Mouse (Mus musculus) midbrain, embryonic 10.5 days (tissue): ENCODE results near the gene St3gal3. TPM values are rescaled to one million over a fixed set of nuclear protein-coding genes. Genes with fewer than 3 reads are reported as not detected.
A peak's percentile ranks its signal among the peaks of the same experiment; 100 is the strongest.

ENCODE experiments used
- DNase-seq: peaks from one replicate; pipeline ENCODE4 v3.0.0-alpha.2; 2017; ENCODE audit warnings: low spot score
- H3K27ac ChIP-seq: fragments of 300-500 bp; sonication (generic); replicated peaks from 2 replicates; pipeline ENCODE4 v1.5.1; 2016; ENCODE audit warnings: mild to moderate bottlenecking
- H3K27me3 ChIP-seq: fragments of 300-500 bp; sonication (generic); 2 replicates; pipeline ENCODE4 v1.6.1; 2016; ENCODE audit warnings: low read depth, mild to moderate bottlenecking; ENCODE audit not compliant: poor library complexity, severe bottlenecking
- H3K36me3 ChIP-seq: fragments of 300-500 bp; sonication (generic); 2 replicates; pipeline ENCODE4 v1.6.1; 2016; ENCODE audit warnings: mild to moderate bottlenecking, moderate library complexity
- H3K4me1 ChIP-seq: fragments of 300-500 bp; sonication (generic); 2 replicates; pipeline ENCODE4 v1.6.1; 2016
- H3K4me3 ChIP-seq: fragments of 300-500 bp; sonication (generic); 2 replicates; pipeline ENCODE4 v1.5.1; 2016; ENCODE audit warnings: mild to moderate bottlenecking, moderate library complexity
- H3K9me3 ChIP-seq: fragments of 300-500 bp; sonication (generic); replicated peaks from 2 replicates; pipeline ENCODE4 v1.6.1; 2016; ENCODE audit warnings: mild to moderate bottlenecking
- WGBS: fragments of 180-500 bp; shearing (Covaris S2); methylation state at CpG from one replicate; pipeline ENCODE4 v1.1.7; 2016; 5-methylcytosine and 5-hydroxymethylcytosine counted together
- polyA plus RNA-seq: library from polyadenylated mRNA; unstranded; fragments of >200 nt; fragmentation: Nextera tagmentation; extraction: Ambion mirVana; gene quantifications from 2 replicates; pipeline ENCODE4 v1.2.1, GENCODE M21; 2016

Gene St3gal3
- polyA plus RNA-seq, 1 experiment from 2014 or later: 7.3 TPM

GRCm38 (mm10) chr4:117917847-117918246 is 216.9 kb downstream of the St3gal3 start:
- H3K4me3 ChIP-seq: no peak overlapping the region
- H3K27ac ChIP-seq: no peak overlapping the region
- peaks cover 27% of the 10 kb centered on the region for H3K4me1 ChIP-seq
- no peak for DNase-seq
- H3K36me3 ChIP-seq: no peaks in the 10 kb centered on the region
- H3K27me3 ChIP-seq: peaks cover 14% of the 10 kb centered on the region; the same call in 1 of the 2 replicates
- 93% methylated on average over 4 of the region's 4 CpGs for WGBS
- no peaks in the 10 kb centered on the region for H3K9me3 ChIP-seq

DNA sequence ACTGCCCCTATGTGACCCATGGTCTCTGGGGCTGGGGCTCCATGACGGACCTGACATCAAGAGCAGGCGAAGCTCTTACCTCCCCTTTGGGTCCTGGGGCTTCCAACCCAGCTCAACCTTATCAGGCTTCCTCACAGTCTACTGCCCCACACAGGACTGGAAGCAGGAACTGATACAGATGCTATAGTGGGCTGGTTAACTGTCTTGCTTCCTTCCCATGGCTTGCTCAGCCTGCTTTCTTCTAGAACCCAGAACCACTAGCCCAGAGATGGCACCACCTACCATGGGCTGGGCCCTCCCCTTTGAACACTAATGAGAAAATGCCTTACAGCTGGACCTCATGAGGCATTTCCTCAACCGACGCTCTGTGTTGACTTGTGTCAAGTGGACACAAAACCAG is 217.3 kb downstream of the St3gal3 start:
- Histone ChIP-seq H3K4me3 (no peak overlapping the region), H3K27me3 (peaks cover 9% of the 10 kb centered on the region; the same call in 1 of the 2 replicates), H3K27ac (no peak overlapping the region), H3K9me3 (no peaks in the 10 kb centered on the region), H3K4me1 (peaks cover 32% of the 10 kb centered on the region), H3K36me3 (peaks cover under 1% of the 10 kb centered on the region)
- 89% methylated on average over 4 of the region's 4 CpGs for WGBS
- DNase-seq: no peak

DNA sequence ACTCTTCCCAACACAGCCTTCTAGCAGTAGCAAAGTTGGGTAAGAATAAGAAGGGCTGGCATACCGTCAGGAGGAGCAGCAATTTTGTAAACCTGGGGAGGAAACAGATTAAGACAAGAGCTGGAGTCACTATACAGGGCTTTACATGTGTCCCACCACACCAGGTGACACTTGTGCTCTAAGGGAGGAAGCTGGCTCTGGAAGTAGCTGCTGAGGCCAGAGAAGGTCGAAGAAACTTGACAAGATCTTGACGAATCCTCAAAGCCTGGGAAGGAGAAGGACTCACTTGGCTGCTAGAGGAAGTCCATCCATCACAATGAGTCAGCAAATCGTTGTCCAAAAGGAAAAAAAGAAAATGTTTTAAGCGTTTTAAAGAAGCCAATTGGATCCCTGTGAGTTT is 218.3 kb downstream of the St3gal3 start:
- H3K9me3 ChIP-seq: no peaks in the 10 kb centered on the region
- 93% methylated on average over 5 of the region's 5 CpGs for WGBS
- H3K4me3 ChIP-seq: peak overlapping the region; percentile 71
- no peak overlapping the region for H3K27ac ChIP-seq
- H3K27me3 ChIP-seq: 0 out of 2 replicates have a peak, but pooled peaks cover 1% of the 10 kb centered on the region
- DNase-seq: no peak
- H3K36me3 ChIP-seq: peaks cover 11% of the 10 kb centered on the region
- peaks cover 42% of the 10 kb centered on the region for H3K4me1 ChIP-seq

GRCm38 (mm10) chr4:117915489-117916105 is 219.1 kb downstream of the St3gal3 start:
- peak overlapping the region; percentile 97 for H3K27ac ChIP-seq
- H3K4me1 ChIP-seq: peaks cover 42% of the 10 kb centered on the region
- WGBS: 9% methylated on average over 19 of the region's 19 CpGs
- H3K27me3 ChIP-seq: no peaks in the 10 kb centered on the region
- H3K36me3 ChIP-seq: peaks cover 19% of the 10 kb centered on the region
- peak overlapping the region; percentile 71 for H3K4me3 ChIP-seq
- H3K9me3 ChIP-seq: no peaks in the 10 kb centered on the region
- DNase-seq: peak; percentile 28

DNA sequence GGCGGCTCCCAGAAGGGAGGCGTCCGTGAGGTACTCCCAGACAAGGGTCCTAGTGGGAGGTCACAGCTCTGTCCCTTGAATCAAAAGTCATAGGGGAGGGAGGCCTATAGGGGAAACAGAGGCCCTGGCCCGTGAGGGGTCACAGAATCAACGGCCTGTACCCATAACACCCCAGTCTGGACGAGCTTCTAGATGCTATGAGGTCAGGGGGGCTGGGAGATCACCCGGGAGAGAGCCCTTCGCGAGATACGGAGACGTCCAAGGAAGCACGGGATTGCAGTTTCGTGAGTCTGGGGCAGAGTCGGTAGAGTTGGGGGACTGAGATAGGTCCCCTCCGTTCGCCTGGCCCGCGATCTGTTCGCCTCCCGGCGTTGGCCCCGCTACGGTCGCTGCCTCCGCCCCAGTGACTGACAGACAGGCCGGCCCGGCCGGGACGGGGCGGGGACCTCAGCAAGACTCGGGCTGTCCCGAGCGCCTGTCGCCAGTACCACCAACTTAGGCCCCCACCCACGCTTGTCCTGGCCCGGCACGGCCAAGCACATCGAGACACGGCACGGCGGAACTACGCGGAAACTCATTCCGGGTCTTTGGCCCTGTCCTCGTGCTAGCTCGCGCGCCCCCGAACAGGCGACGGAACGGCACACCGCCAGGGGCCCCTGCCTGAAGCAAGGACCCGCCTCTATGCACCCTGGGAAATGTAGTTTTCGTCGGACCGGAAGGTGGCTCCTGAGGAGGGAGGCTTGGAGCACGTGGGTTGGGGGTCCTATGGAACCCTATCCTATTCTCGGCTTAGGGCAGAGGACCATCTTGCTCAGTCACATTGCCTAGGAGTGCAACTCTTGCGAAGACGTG is 219.9 kb downstream of the St3gal3 start, which contains the start of gene Ipo13:
Gene Ipo13, minus strand, starts transcription at position 409 of the 852 bp plus-strand sequence.
- under 1% methylated on average over 61 of the region's 61 CpGs for WGBS
- DNase-seq: peak; percentile 95
- no peaks in the 10 kb centered on the region for H3K27me3 ChIP-seq

DNA sequence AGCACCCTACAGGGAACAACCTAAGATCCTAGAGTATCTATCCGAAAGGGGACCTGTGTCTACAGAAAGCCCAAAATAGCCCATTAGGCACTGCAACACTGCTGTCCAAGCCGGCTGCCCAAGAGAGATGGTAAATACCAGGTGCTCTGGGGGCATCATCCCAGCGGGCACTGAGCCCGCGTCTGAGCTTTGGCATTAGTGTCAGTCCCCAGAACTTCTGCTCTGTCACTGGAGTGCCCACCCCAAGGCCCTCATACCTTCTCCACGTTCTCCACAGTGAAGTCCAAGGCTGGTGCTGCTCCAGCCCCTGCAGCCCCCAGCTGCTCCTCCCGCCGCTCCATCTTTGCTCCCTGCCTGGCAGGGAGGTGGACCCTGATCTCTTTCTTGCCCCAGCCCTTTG is 220.7 kb downstream of the St3gal3 start:
- 19% methylated on average over 8 of the region's 8 CpGs for WGBS
- DNase-seq: peak; percentile 18
- H3K27me3 ChIP-seq: no peaks in the 10 kb centered on the region
- H3K27ac ChIP-seq: peak overlapping the region; percentile 97
- no peaks in the 10 kb centered on the region for H3K9me3 ChIP-seq
- H3K36me3 ChIP-seq: peaks cover 35% of the 10 kb centered on the region
- peak overlapping the region; percentile 71 for H3K4me3 ChIP-seq
- peaks cover 54% of the 10 kb centered on the region for H3K4me1 ChIP-seq

More for the DNA sequence above, 219.9 kb downstream of the St3gal3 start, which contains the start of gene Ipo13:
- H3K36me3 ChIP-seq: peaks cover 27% of the 10 kb centered on the region
- peak within 1 kb of the TSS; percentile 71 for H3K4me3 ChIP-seq
- H3K4me1 ChIP-seq: peaks cover 46% of the 10 kb centered on the region
- peak within 1 kb of the TSS; percentile 97 for H3K27ac ChIP-seq
- no peaks in the 10 kb centered on the region for H3K9me3 ChIP-seq

GRCm38 (mm10) chr4:117913421-117913820 is 221.3 kb downstream of the St3gal3 start:
- DNase-seq: no peak
- H3K9me3 ChIP-seq: no peaks in the 10 kb centered on the region
- H3K27me3 ChIP-seq: no peaks in the 10 kb centered on the region
- H3K4me3 ChIP-seq: peak overlapping the region; percentile 71
- H3K27ac ChIP-seq: no peak overlapping the region; the same call in 1 of the 2 replicates
- 58% methylated on average over 3 of the region's 3 CpGs for WGBS
- peaks cover 41% of the 10 kb centered on the region for H3K36me3 ChIP-seq
- H3K4me1 ChIP-seq: peaks cover 60% of the 10 kb centered on the region

DNA sequence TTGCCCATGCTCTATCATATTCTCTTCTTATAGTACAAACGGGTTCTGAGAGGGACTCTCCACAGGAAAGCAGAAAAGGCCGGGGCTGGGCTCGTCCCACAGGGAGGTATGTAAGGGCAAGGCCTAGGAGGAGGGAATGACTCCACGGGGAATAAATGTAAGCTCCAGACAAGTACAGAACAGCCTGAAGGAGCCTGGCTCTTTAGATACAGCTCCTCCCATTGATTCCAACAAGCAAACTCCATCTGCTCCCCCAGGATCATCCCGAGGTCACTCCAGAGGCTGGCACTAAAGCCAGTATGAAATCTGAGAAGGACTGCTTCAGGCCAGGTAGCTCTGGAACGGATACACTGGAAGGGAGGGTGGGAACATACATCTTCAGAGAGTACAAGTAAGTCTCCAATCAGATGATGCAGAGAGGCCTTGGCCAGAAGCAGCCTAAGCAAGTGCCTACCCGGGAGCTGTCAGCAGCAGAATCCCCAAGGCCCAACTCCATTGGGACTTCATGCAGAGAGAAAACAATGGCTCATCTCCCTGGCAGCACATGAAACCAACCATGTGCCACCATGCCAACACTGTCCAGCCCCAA is 221.9 kb downstream of the St3gal3 start:
- DNase-seq: no peak
- WGBS: 75% methylated on average over 7 of the region's 7 CpGs

DNA sequence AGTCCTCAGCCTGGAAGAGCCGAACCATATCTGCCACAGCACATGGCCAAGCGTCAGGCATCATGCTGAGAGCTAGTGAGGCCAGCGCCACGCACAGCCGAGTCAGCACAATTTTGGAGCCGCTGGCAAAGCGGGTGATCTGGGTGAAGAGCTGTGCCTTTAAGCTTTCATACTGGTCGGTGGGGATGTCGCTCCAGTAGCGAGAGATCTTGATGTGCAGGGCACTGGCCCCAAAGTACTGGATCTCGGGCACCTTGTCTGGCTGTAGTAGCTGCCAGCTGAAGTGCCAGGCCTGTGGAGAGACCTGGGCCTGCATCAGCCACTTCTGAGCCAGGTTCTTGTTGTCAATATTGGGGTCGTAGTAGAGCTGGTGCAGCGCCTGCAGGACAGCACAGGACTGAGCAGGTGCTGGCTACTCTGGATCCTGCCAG is 222.6 kb downstream of the St3gal3 start:
- peaks cover 52% of the 10 kb centered on the region for H3K36me3 ChIP-seq
- no peak for DNase-seq
- H3K27me3 ChIP-seq: no peaks in the 10 kb centered on the region
- no peaks in the 10 kb centered on the region for H3K9me3 ChIP-seq
- H3K4me3 ChIP-seq: 0 out of 2 replicates have a peak overlapping the region, but pooled peaks have one; percentile 11
- 94% methylated on average over 13 of the region's 13 CpGs for WGBS
- H3K4me1 ChIP-seq: peaks cover 66% of the 10 kb centered on the region
- no peak overlapping the region for H3K27ac ChIP-seq

More for the DNA sequence above, 221.9 kb downstream of the St3gal3 start:
- peaks cover 66% of the 10 kb centered on the region for H3K4me1 ChIP-seq
- H3K27me3 ChIP-seq: no peaks in the 10 kb centered on the region
- peaks cover 47% of the 10 kb centered on the region for H3K36me3 ChIP-seq
- H3K27ac ChIP-seq: no peak overlapping the region; the same call in 1 of the 2 replicates
- H3K9me3 ChIP-seq: no peaks in the 10 kb centered on the region
- peak overlapping the region; percentile 71 for H3K4me3 ChIP-seq

GRCm38 (mm10) chr4:117908834-117909453 is 225.8 kb downstream of the St3gal3 start:
- Histone ChIP-seq H3K9me3 (no peaks in the 10 kb centered on the region), H3K27ac (0 out of 2 replicates have a peak overlapping the region, but pooled peaks have one; percentile 20), H3K27me3 (no peaks in the 10 kb centered on the region), H3K4me3 (peak overlapping the region; percentile 25; the same call in 1 of the 2 replicates), H3K36me3 (peaks cover 80% of the 10 kb centered on the region), H3K4me1 (peaks cover 49% of the 10 kb centered on the region)
- 80% methylated on average over 8 of the region's 8 CpGs for WGBS
- DNase-seq: no peak

DNA sequence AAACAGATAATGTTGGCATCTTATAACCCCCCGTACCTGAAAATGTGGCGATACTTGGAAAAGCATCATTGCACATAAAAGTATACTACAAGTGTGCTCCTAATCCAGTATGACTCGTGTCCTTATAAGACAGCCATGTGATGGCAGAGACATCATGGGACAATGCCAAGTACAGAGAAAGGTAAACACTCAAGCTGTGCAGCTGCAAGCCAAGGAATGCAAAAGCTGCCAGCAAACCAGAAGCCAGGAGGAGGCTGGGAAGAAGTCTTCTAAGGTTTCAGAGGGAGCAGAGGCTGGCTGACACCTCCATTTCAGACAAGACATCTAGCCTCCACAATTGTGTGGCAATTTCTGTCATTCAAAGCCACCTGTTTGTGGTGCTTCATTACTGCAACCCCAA is 228.5 kb downstream of the St3gal3 start:
- no peak overlapping the region for H3K27ac ChIP-seq
- no peaks in the 10 kb centered on the region for H3K9me3 ChIP-seq
- H3K27me3 ChIP-seq: no peaks in the 10 kb centered on the region
- WGBS: 95% methylated on average over 3 of the region's 3 CpGs
- H3K4me3 ChIP-seq: no peak overlapping the region
- peaks cover 95% of the 10 kb centered on the region for H3K36me3 ChIP-seq
- peaks cover 24% of the 10 kb centered on the region for H3K4me1 ChIP-seq
- DNase-seq: no peak

- H3K4me3 ChIP-seq: no peak overlapping the region
- no peaks in the 10 kb centered on the region for H3K9me3 ChIP-seq
- peaks cover 19% of the 10 kb centered on the region for H3K4me1 ChIP-seq
- no peak overlapping the region for H3K27ac ChIP-seq
- WGBS: 94% methylated on average over 8 of the region's 8 CpGs
- peaks cover 95% of the 10 kb centered on the region for H3K36me3 ChIP-seq
- DNase-seq: no peak
- H3K27me3 ChIP-seq: no peaks in the 10 kb centered on the region
These were observed 230.0 kb downstream of the St3gal3 start for GRCm38 (mm10) chr4:117904761-117905160.
